Mouse (Mus musculus) intestine, postnatal 0 days (tissue): ENCODE results near the gene Schip1. TPM values are rescaled to one million over a fixed set of nuclear protein-coding genes. Genes with fewer than 3 reads are reported as not detected.

ENCODE experiments used
- ATAC-seq: fragments of 200-750 bp; cut with Nextera tagmentation; 2 replicates; pipeline ENCODE4 v1.8.0; 2017; ENCODE audit warnings: mild to moderate bottlenecking, moderate TSS enrichment, moderate library complexity
- H3K27ac ChIP-seq: fragments of 300-500 bp; sonication (generic); 2 replicates; pipeline ENCODE4 v1.5.1; 2014; ENCODE audit warnings: mild to moderate bottlenecking, low read depth, low read length, moderate library complexity
- H3K27me3 ChIP-seq: fragments of 300-500 bp; sonication (generic); replicated peaks from 2 replicates; pipeline ENCODE4 v1.6.1; 2014; ENCODE audit warnings: low read length, mixed read lengths; ENCODE audit not compliant: control insufficient read depth, insufficient read depth
- H3K36me3 ChIP-seq: fragments of 300-500 bp; sonication (generic); 2 replicates; pipeline ENCODE4 v1.6.1; 2014; ENCODE audit warnings: mild to moderate bottlenecking, moderate library complexity; ENCODE audit not compliant: control insufficient read depth, insufficient read depth
- H3K4me1 ChIP-seq: fragments of 300-500 bp; sonication (generic); replicated peaks from 2 replicates; pipeline ENCODE4 v1.6.1; 2014; ENCODE audit warnings: antibody characterized with exemption, low read length, mixed read lengths; ENCODE audit not compliant: control insufficient read depth, insufficient read depth
- H3K4me2 ChIP-seq: fragments of 300-500 bp; sonication (generic); replicated peaks from 2 replicates; pipeline ENCODE4 v1.6.1; 2014; ENCODE audit warnings: low read depth, mild to moderate bottlenecking, moderate library complexity
- H3K4me3 ChIP-seq: fragments of 300-500 bp; sonication (generic); 2 replicates; pipeline ENCODE4 v1.5.1; 2014; ENCODE audit warnings: low read depth, low read length
- H3K9ac ChIP-seq: fragments of 300-500 bp; sonication (generic); 2 replicates; pipeline ENCODE4 v1.6.1; 2014; ENCODE audit warnings: mild to moderate bottlenecking, low read depth, low read length
- H3K9me3 ChIP-seq: fragments of 300-500 bp; sonication (generic); 2 replicates; pipeline ENCODE4 v1.6.1; 2016; ENCODE audit warnings: mixed run types; ENCODE audit not compliant: control insufficient read depth
- CTCF ChIP-seq: sonication (generic); IDR thresholded peaks from 2 replicates; pipeline ENCODE4 v1.5.1; 2016; ENCODE audit warnings: low read depth, mild to moderate bottlenecking, control low read depth, antibody characterized with exemption, moderate library complexity
- WGBS: fragments of 180-500 bp; shearing (Covaris S2); extraction: QIAGEN DNeasy Blood & Tissue Kit; methylation state at CpG from one replicate; pipeline ENCODE4 v1.1.7; 2014; 5-methylcytosine and 5-hydroxymethylcytosine counted together
- polyA plus RNA-seq: library from polyadenylated mRNA; unstranded; fragments of >200 nt; fragmentation: Nextera tagmentation; extraction: Ambion mirVana; gene quantifications from 2 replicates; pipeline ENCODE4 v1.2.1, GENCODE M21; 2015

The Schip1 gene
- polyA plus RNA-seq, 1 experiment from 2014 or later = 24.2 TPM

- no peak for TF ChIP-seq CTCF
- H3K9me3 ChIP-seq = no peaks in the 10 kb centered on the region
- 38% methylated on average over 2 of the region's 2 CpGs for WGBS
- H3K4me3 ChIP-seq = no peak overlapping the region
- H3K36me3 ChIP-seq = no peaks in the 10 kb centered on the region
- H3K4me1 ChIP-seq = no peaks in the 10 kb centered on the region
- H3K9ac ChIP-seq = no peak overlapping the region
- no peak overlapping the region for H3K4me2 ChIP-seq
- no peaks in the 10 kb centered on the region for H3K27me3 ChIP-seq
- ATAC-seq = no peak
- no peak overlapping the region for H3K27ac ChIP-seq
Measured at GRCm38 (mm10) chr3:68674721-68675120, 610.1 kb downstream of the Schip1 start.

- H3K27me3 ChIP-seq = no peaks in the 10 kb centered on the region
- no peaks in the 10 kb centered on the region for H3K36me3 ChIP-seq
- H3K4me1 ChIP-seq = no peaks in the 10 kb centered on the region
- no peak for ATAC-seq
- no peak for TF ChIP-seq CTCF
- H3K4me3 ChIP-seq = no peak overlapping the region
- no peaks in the 10 kb centered on the region for H3K9me3 ChIP-seq
- no peak overlapping the region for H3K9ac ChIP-seq
- WGBS = 88% methylated on average over 12 of the region's 12 CpGs
- no peak overlapping the region for H3K27ac ChIP-seq
- H3K4me2 ChIP-seq = no peak overlapping the region
Measured at GRCm38 (mm10) chr3:68675216-68675835, 610.7 kb downstream of the Schip1 start.

Other genes with a start within 250 kb of the Schip1 start
- gene Iqcj, start 172.6 kb upstream of the Schip1 start, polyA plus RNA-seq = not detected in 2 replicates
- gene Iqschfp, start 172.6 kb upstream of the Schip1 start, polyA plus RNA-seq = 0.37 TPM in 1 of 2 replicates, not detected in the other